In genomic region chr10:81564734-81565133, GRCm38 (mm10) we compare ENCODE assay signal across 8 mouse cellular contexts. TPM values are rescaled to one million over a fixed set of nuclear protein-coding genes. Genes with fewer than 3 reads are reported as not detected.
A peak's percentile ranks its signal among the peaks of the same experiment; 100 is the strongest.
DNase-seq lines count a peak whose midpoint lies in the region; ATAC-seq and TF ChIP-seq lines count a peak whose summit lies in the region.

No protein-coding gene starts in this region.

- peaks cover 43% of the 10 kb centered on the region for H3K27me3 ChIP-seq in forebrain, embryonic 11.5 days (ENCODE audit: control insufficient read depth, insufficient read depth, low read length)
- H3K27me3 ChIP-seq in forebrain, embryonic 13.5 days: peaks cover 44% of the 10 kb centered on the region
- no peaks in the 10 kb centered on the region for H3K27me3 ChIP-seq in heart, embryonic 14.5 days (ENCODE audit: control insufficient read depth, insufficient read depth, low read length)
- H3K27me3 ChIP-seq in limb, embryonic 12.5 days: peaks cover 7% of the 10 kb centered on the region; the same call in 1 of the 2 replicates

- ATAC-seq in forebrain, embryonic 11.5 days (replicated peaks; ENCODE audit: low FRiP score): no peak
- no peak for ATAC-seq in forebrain, embryonic 13.5 days
- no peak for ATAC-seq in heart, embryonic 14.5 days (ENCODE audit: insufficient number of reproducible peaks, insufficient read depth, low FRiP score, low read depth)
- ATAC-seq in limb, embryonic 12.5 days (ENCODE audit: insufficient number of reproducible peaks, insufficient read depth, low FRiP score, low TSS enrichment, low read depth): no peak

- H3K4me3 ChIP-seq in forebrain, embryonic 11.5 days (ENCODE audit: low read depth, low read length): no peak overlapping the region
- no peak overlapping the region for H3K4me3 ChIP-seq in forebrain, embryonic 13.5 days
- H3K4me3 ChIP-seq in bone marrow macrophage, adult 2 months (ENCODE audit: insufficient read depth, low read length): no peak overlapping the region
- H3K4me3 ChIP-seq in heart, embryonic 14.5 days (ENCODE audit: control insufficient read depth in 1 of 2, insufficient read depth in 1 of 2, low read depth in 1 of 2, low read length in 2 of 2): no peak overlapping the region
- H3K4me3 ChIP-seq in limb, embryonic 12.5 days (replicated peaks): peak overlapping the region; percentile 32; the same call in 1 of the 2 replicates
- H3K4me3 ChIP-seq in olfactory bulb, adult 2 months (ENCODE audit: insufficient read depth, low read depth, low read length): no peak overlapping the region

- WGBS in forebrain, embryonic 11.5 days: 6% methylated on average over 10 of the region's 10 CpGs
- 12% methylated on average over 10 of the region's 10 CpGs for WGBS in forebrain, embryonic 13.5 days
- 38% methylated on average over 10 of the region's 10 CpGs for WGBS in heart, embryonic 14.5 days
- 14% methylated on average over 10 of the region's 10 CpGs for WGBS in limb, embryonic 12.5 days
- WGBS in olfactory bulb, adult 2 months: 60% methylated on average over 10 of the region's 10 CpGs

- TF ChIP-seq CTCF in bone marrow macrophage, adult 2 months (IDR thresholded peaks at IDR 0.05; ENCODE audit: low read depth, low read length): peak; percentile 60
- TF ChIP-seq CTCF in olfactory bulb, adult 2 months (IDR thresholded peaks at IDR 0.05; ENCODE audit: insufficient read depth, low read depth, low read length): peak; percentile 68; the same call in 1 of the 2 replicates

- TF ChIP-seq POLR2A in bone marrow macrophage, adult 2 months (IDR thresholded peaks at IDR 0.05; ENCODE audit: borderline replicate concordance, low read depth, low read length): no peak
- no peak for TF ChIP-seq POLR2A in olfactory bulb, adult 2 months (IDR thresholded peaks at IDR 0.05; ENCODE audit: insufficient read depth, low read depth, low read length)

- H3K9ac ChIP-seq in forebrain, embryonic 11.5 days (ENCODE audit: low read length): no peak overlapping the region
- H3K9ac ChIP-seq in forebrain, embryonic 13.5 days: no peak overlapping the region
- H3K9ac ChIP-seq in heart, embryonic 14.5 days (ENCODE audit: low read length): no peak overlapping the region
- H3K9ac ChIP-seq in limb, embryonic 12.5 days (replicated peaks): no peak overlapping the region

- H3K36me3 ChIP-seq in forebrain, embryonic 11.5 days (ENCODE audit: control insufficient read depth, insufficient read depth, low read length): peaks cover 2% of the 10 kb centered on the region; the same call in 1 of the 2 replicates
- peaks cover 59% of the 10 kb centered on the region for H3K36me3 ChIP-seq in forebrain, embryonic 13.5 days (ENCODE audit: poor library complexity, severe bottlenecking)
- peaks cover 61% of the 10 kb centered on the region for H3K36me3 ChIP-seq in heart, embryonic 14.5 days (ENCODE audit: control insufficient read depth, insufficient read depth, low read length)
- H3K36me3 ChIP-seq in limb, embryonic 12.5 days: peaks cover 57% of the 10 kb centered on the region

- H3K27ac ChIP-seq in forebrain, embryonic 11.5 days (ENCODE audit: low read depth, low read length): no peak overlapping the region
- no peak overlapping the region for H3K27ac ChIP-seq in forebrain, embryonic 13.5 days
- H3K27ac ChIP-seq in bone marrow macrophage, adult 2 months (ENCODE audit: insufficient read depth, low read depth, low read length): no peak overlapping the region
- H3K27ac ChIP-seq in heart, embryonic 14.5 days (replicated peaks in 1 of 2; ENCODE audit: control insufficient read depth in 1 of 2, insufficient read depth in 1 of 2, low read depth in 2 of 2, low read length in 2 of 2): peak overlapping the region; percentile 13 to 54; a peak in 3 of 4 replicates
- H3K27ac ChIP-seq in limb, embryonic 12.5 days: peak overlapping the region; percentile 80
- H3K27ac ChIP-seq in olfactory bulb, adult 2 months (ENCODE audit: insufficient read depth, low read depth, low read length): no peak overlapping the region

- peaks cover 37% of the 10 kb centered on the region for H3K4me1 ChIP-seq in forebrain, embryonic 11.5 days (replicated peaks; ENCODE audit: control insufficient read depth, insufficient read depth, low read length)
- peaks cover 78% of the 10 kb centered on the region for H3K4me1 ChIP-seq in forebrain, embryonic 13.5 days
- H3K4me1 ChIP-seq in bone marrow macrophage, adult 2 months (ENCODE audit: control insufficient read depth, insufficient read depth, low read length): peaks cover 11% of the 10 kb centered on the region
- peaks cover 38 to 62% of the 10 kb centered on the region in 2 experiments for H3K4me1 ChIP-seq in heart, embryonic 14.5 days (ENCODE audit: control insufficient read depth in 2 of 2, insufficient read depth in 2 of 2, low read length in 2 of 2)
- peaks cover 82% of the 10 kb centered on the region for H3K4me1 ChIP-seq in limb, embryonic 12.5 days (replicated peaks)
- H3K4me1 ChIP-seq in olfactory bulb, adult 2 months (ENCODE audit: control insufficient read depth, insufficient read depth, low read length): peaks cover 53% of the 10 kb centered on the region

- H3K9me3 ChIP-seq in forebrain, embryonic 11.5 days (ENCODE audit: control insufficient read depth, low read length): no peaks in the 10 kb centered on the region
- H3K9me3 ChIP-seq in forebrain, embryonic 13.5 days (replicated peaks): no peaks in the 10 kb centered on the region
- no peaks in the 10 kb centered on the region for H3K9me3 ChIP-seq in heart, embryonic 14.5 days (ENCODE audit: control insufficient read depth, low read length)
- H3K9me3 ChIP-seq in limb, embryonic 12.5 days: no peaks in the 10 kb centered on the region

- peak; percentile 84 for DNase-seq in forebrain, embryonic 11.5 days (ENCODE audit: low spot score)
- peak; percentile 80 to 82 for DNase-seq in B cell, adult 2 months
- no peak for DNase-seq in urinary bladder, adult 18-20 months (ENCODE audit: low spot score in 2 of 2)

- H3K4me2 ChIP-seq in forebrain, embryonic 11.5 days (ENCODE audit: low read depth, low read length, severe bottlenecking): no peak overlapping the region
- no peak overlapping the region for H3K4me2 ChIP-seq in forebrain, embryonic 13.5 days
- H3K4me2 ChIP-seq in heart, embryonic 14.5 days (ENCODE audit: low read length): peak overlapping the region; percentile 51; the same call in 1 of the 2 replicates
- H3K4me2 ChIP-seq in limb, embryonic 12.5 days: peak overlapping the region; percentile 55

RNA-seq across cellular contexts. Expression of gene Aes, which starts 5.4 kb away (rescaled TPM):
- 324 and 355 TPM in 2 replicates for polyA plus RNA-seq in forebrain, embryonic 11.5 days (2014; fragmentation: Nextera tagmentation; extraction: Ambion mirVana)
- 430 and 502 TPM in 2 replicates for polyA plus RNA-seq in forebrain, embryonic 13.5 days (2015; fragmentation: Nextera tagmentation; extraction: Ambion mirVana)
- 478 and 551 TPM in 2 replicates for polyA plus RNA-seq in bone marrow macrophage, adult 2 months (2012; ENCODE audit: insufficient read depth, insufficient read length, missing spikeins)
- polyA plus RNA-seq in heart, embryonic 14.5 days (2014; fragmentation: Nextera tagmentation; extraction: Ambion mirVana): 367 and 598 TPM in 2 replicates
- 453 and 478 TPM in 2 replicates for polyA plus RNA-seq in limb, embryonic 12.5 days (2016; fragmentation: Nextera tagmentation; extraction: Ambion mirVana)
- 1,500 TPM in 1 of 2 replicates, not detected in the other for polyA plus RNA-seq in olfactory bulb, adult 2 months (2012; ENCODE audit: insufficient read depth, insufficient read length, low replicate concordance, missing spikeins)

RNA-seq across cellular contexts. Expression of gene Tle2, which starts 9.6 kb away (rescaled TPM):
- polyA plus RNA-seq in forebrain, embryonic 11.5 days (2014; fragmentation: Nextera tagmentation; extraction: Ambion mirVana): 7.2 and 8.1 TPM in 2 replicates
- 15.1 and 17.7 TPM in 2 replicates for polyA plus RNA-seq in forebrain, embryonic 13.5 days (2015; fragmentation: Nextera tagmentation; extraction: Ambion mirVana)
- 17.9 and 24.5 TPM in 2 replicates for polyA plus RNA-seq in bone marrow macrophage, adult 2 months (2012; ENCODE audit: insufficient read depth, insufficient read length, missing spikeins)
- 21.6 and 21.8 TPM in 2 replicates for polyA plus RNA-seq in heart, embryonic 14.5 days (2014; fragmentation: Nextera tagmentation; extraction: Ambion mirVana)
- 39.4 and 45.6 TPM in 2 replicates for polyA plus RNA-seq in limb, embryonic 12.5 days (2016; fragmentation: Nextera tagmentation; extraction: Ambion mirVana)
- not detected in 2 replicates for polyA plus RNA-seq in olfactory bulb, adult 2 months (2012; ENCODE audit: insufficient read depth, insufficient read length, low replicate concordance, missing spikeins)

RNA-seq across cellular contexts. Expression of gene Gna11, which starts 19.7 kb away (rescaled TPM):
- 77.1 and 84.5 TPM in 2 replicates for polyA plus RNA-seq in forebrain, embryonic 11.5 days (2014; fragmentation: Nextera tagmentation; extraction: Ambion mirVana)
- 79.0 and 84.3 TPM in 2 replicates for polyA plus RNA-seq in forebrain, embryonic 13.5 days (2015; fragmentation: Nextera tagmentation; extraction: Ambion mirVana)
- 10.1 and 10.5 TPM in 2 replicates for polyA plus RNA-seq in bone marrow macrophage, adult 2 months (2012; ENCODE audit: insufficient read depth, insufficient read length, missing spikeins)
- 54.9 and 57.4 TPM in 2 replicates for polyA plus RNA-seq in heart, embryonic 14.5 days (2014; fragmentation: Nextera tagmentation; extraction: Ambion mirVana)
- polyA plus RNA-seq in limb, embryonic 12.5 days (2016; fragmentation: Nextera tagmentation; extraction: Ambion mirVana): 82.9 and 86.1 TPM in 2 replicates
- not detected in 2 replicates for polyA plus RNA-seq in olfactory bulb, adult 2 months (2012; ENCODE audit: insufficient read depth, insufficient read length, low replicate concordance, missing spikeins)

RNA-seq across cellular contexts. Expression of gene Tle6, which starts 36.1 kb away (rescaled TPM):
- 3.9 and 7.7 TPM in 2 replicates for polyA plus RNA-seq in forebrain, embryonic 11.5 days (2014; fragmentation: Nextera tagmentation; extraction: Ambion mirVana)
- 1.8 and 4.1 TPM in 2 replicates for polyA plus RNA-seq in forebrain, embryonic 13.5 days (2015; fragmentation: Nextera tagmentation; extraction: Ambion mirVana)
- polyA plus RNA-seq in bone marrow macrophage, adult 2 months (2012; ENCODE audit: insufficient read depth, insufficient read length, missing spikeins): 42.3 and 47.9 TPM in 2 replicates
- polyA plus RNA-seq in heart, embryonic 14.5 days (2014; fragmentation: Nextera tagmentation; extraction: Ambion mirVana): 30.7 and 35.3 TPM in 2 replicates
- polyA plus RNA-seq in limb, embryonic 12.5 days (2016; fragmentation: Nextera tagmentation; extraction: Ambion mirVana): 15.2 TPM in 2 replicates
- polyA plus RNA-seq in olfactory bulb, adult 2 months (2012; ENCODE audit: insufficient read depth, insufficient read length, low replicate concordance, missing spikeins): not detected in 2 replicates

RNA-seq across cellular contexts. Expression of gene Gna15, which starts 40.7 kb away (rescaled TPM):
- polyA plus RNA-seq in forebrain, embryonic 11.5 days (2014; fragmentation: Nextera tagmentation; extraction: Ambion mirVana): 0.45 and 0.68 TPM in 2 replicates
- polyA plus RNA-seq in forebrain, embryonic 13.5 days (2015; fragmentation: Nextera tagmentation; extraction: Ambion mirVana): 0.48 and 0.57 TPM in 2 replicates
- 23.5 and 24.2 TPM in 2 replicates for polyA plus RNA-seq in bone marrow macrophage, adult 2 months (2012; ENCODE audit: insufficient read depth, insufficient read length, missing spikeins)
- polyA plus RNA-seq in heart, embryonic 14.5 days (2014; fragmentation: Nextera tagmentation; extraction: Ambion mirVana): 0.74 and 0.89 TPM in 2 replicates
- 1.2 and 1.4 TPM in 2 replicates for polyA plus RNA-seq in limb, embryonic 12.5 days (2016; fragmentation: Nextera tagmentation; extraction: Ambion mirVana)
- polyA plus RNA-seq in olfactory bulb, adult 2 months (2012; ENCODE audit: insufficient read depth, insufficient read length, low replicate concordance, missing spikeins): not detected in 2 replicates

Comparison
In these comparisons a context has a peak if more than half of its experiments do, and no peak if none do; other contexts are left out.
1. DNase-seq: peak in forebrain, embryonic 11.5 days (single experiment) and B cell, adult 2 months (2 of 2); none in urinary bladder, adult 18-20 months (0 of 2).
2. H3K27ac ChIP-seq: peak in heart, embryonic 14.5 days (2 of 2) and limb, embryonic 12.5 days (single experiment); none in forebrain, embryonic 11.5 days (single experiment), forebrain, embryonic 13.5 days (single experiment), bone marrow macrophage, adult 2 months (single experiment) and olfactory bulb, adult 2 months (single experiment).
3. H3K4me2 ChIP-seq: peak in heart, embryonic 14.5 days (single experiment) and limb, embryonic 12.5 days (single experiment); none in forebrain, embryonic 11.5 days (single experiment) and forebrain, embryonic 13.5 days (single experiment).